11 mouse cellular contexts compared by ENCODE assay signal in genomic region chr4:143300113-143300688, GRCm38 (mm10). TPM values are rescaled to one million over a fixed set of nuclear protein-coding genes. Genes with fewer than 3 reads are reported as not detected.
A peak's percentile ranks its signal among the peaks of the same experiment; 100 is the strongest.
DNase-seq lines count a peak whose midpoint lies in the region; ATAC-seq and TF ChIP-seq lines count a peak whose summit lies in the region.
"Had no signal": no experiment of that assay in that cellular context is flagged by ENCODE, and none has a peak within 500 bp of the region (broad histone marks: within the 10 kb centered on the region; RNA-seq: fewer than 3 reads in every experiment).

No protein-coding gene starts in this region.

- DNase-seq in heart, adult 8-10 months (ENCODE audit: low spot score) = no peak
- DNase-seq in frontal cortex, postnatal 25 days (ENCODE audit: low spot score in 2 of 2) = no peak
- DNase-seq in layer of hippocampus, postnatal 14 days (ENCODE audit: low spot score in 2 of 2) = no peak
- no peak for DNase-seq in left cerebral cortex, postnatal 10 days (ENCODE audit: extremely low spot score in 1 of 2, low spot score in 2 of 2)
- DNase-seq: cerebellum, postnatal 36 days; liver, embryonic 13.5 days had no signal

- peaks cover 42% of the 10 kb centered on the region for H3K4me1 ChIP-seq in heart, embryonic 12.5 days (replicated peaks)
- peaks cover 7% of the 10 kb centered on the region for H3K4me1 ChIP-seq in ES-Bruce4 (ENCODE audit: control insufficient read depth, insufficient read depth, low read length)
- peaks cover 35% of the 10 kb centered on the region for H3K4me1 ChIP-seq in forebrain, embryonic 15.5 days
- H3K4me1 ChIP-seq in limb, embryonic 15.5 days = peaks cover 44% of the 10 kb centered on the region
- H3K4me1 ChIP-seq: liver, embryonic 13.5 days had no signal

- TF ChIP-seq CTCF in ES-Bruce4 (IDR thresholded peaks at IDR 0.05; ENCODE audit: low read depth, low read length) = no peak

- 16% methylated on average over 12 of the region's 12 CpGs for WGBS in heart, embryonic 12.5 days
- WGBS in forebrain, embryonic 15.5 days = 10% methylated on average over 12 of the region's 12 CpGs
- WGBS in limb, embryonic 15.5 days = 7% methylated on average over 12 of the region's 12 CpGs

- intact Hi-C loops in left cerebral cortex, postnatal 10 days (cut with DNase I) = no loop called here

- ATAC-seq in heart, embryonic 12.5 days (ENCODE audit: insufficient number of reproducible peaks, low FRiP score) = no peak
- ATAC-seq in forebrain, embryonic 15.5 days (replicated peaks) = no peak
- ATAC-seq in limb, embryonic 15.5 days (ENCODE audit: insufficient number of reproducible peaks, low FRiP score, low TSS enrichment, low read depth) = no peak

- H3K9ac ChIP-seq in heart, embryonic 12.5 days = peak overlapping the region; percentile 65
- H3K9ac ChIP-seq in ES-Bruce4 (ENCODE audit: low read depth, poor library complexity, severe bottlenecking) = peak overlapping the region; percentile 54
- H3K9ac ChIP-seq in forebrain, embryonic 15.5 days (replicated peaks) = 0 out of 2 replicates have a peak overlapping the region, but pooled peaks have one; percentile 3
- no peak overlapping the region for H3K9ac ChIP-seq in limb, embryonic 15.5 days
- H3K9ac ChIP-seq: liver, embryonic 13.5 days had no signal

- H3K4me3 ChIP-seq in heart, embryonic 12.5 days = peak overlapping the region; percentile 55
- H3K4me3 ChIP-seq in ES-Bruce4 (ENCODE audit: low read depth, low read length) = peak overlapping the region; percentile 84
- peak overlapping the region; percentile 40; the same call in 1 of the 2 replicates for H3K4me3 ChIP-seq in forebrain, embryonic 15.5 days
- peak overlapping the region; percentile 45 for H3K4me3 ChIP-seq in limb, embryonic 15.5 days

- H3K27ac ChIP-seq in heart, embryonic 12.5 days (ENCODE audit: poor library complexity, severe bottlenecking) = no peak overlapping the region; the same call in 1 of the 2 replicates
- peak overlapping the region; percentile 29; the same call in 1 of the 2 replicates for H3K27ac ChIP-seq in ES-Bruce4 (ENCODE audit: insufficient read depth, low read length)
- H3K27ac ChIP-seq in forebrain, embryonic 15.5 days (replicated peaks) = no peak overlapping the region
- H3K27ac ChIP-seq in limb, embryonic 15.5 days = no peak overlapping the region
- H3K27ac ChIP-seq: liver, embryonic 13.5 days had no signal

- no peaks in the 10 kb centered on the region for H3K9me3 ChIP-seq in heart, embryonic 12.5 days (replicated peaks)
- no peaks in the 10 kb centered on the region for H3K9me3 ChIP-seq in ES-Bruce4 (replicated peaks; ENCODE audit: control insufficient read depth, insufficient read depth, low read length, poor library complexity, severe bottlenecking)
- no peaks in the 10 kb centered on the region for H3K9me3 ChIP-seq in forebrain, embryonic 15.5 days
- no peaks in the 10 kb centered on the region for H3K9me3 ChIP-seq in limb, embryonic 15.5 days
- H3K9me3 ChIP-seq: liver, embryonic 13.5 days had no signal

- no peak for TF ChIP-seq EP300 in ES-Bruce4 (IDR thresholded peaks at IDR 0.05; ENCODE audit: insufficient read depth, low read depth, low read length)

- H3K4me2 ChIP-seq in heart, embryonic 12.5 days = peak overlapping the region; percentile 85
- peak overlapping the region; percentile 56 for H3K4me2 ChIP-seq in forebrain, embryonic 15.5 days (replicated peaks)
- H3K4me2 ChIP-seq in limb, embryonic 15.5 days = peak overlapping the region; percentile 65

- no peaks in the 10 kb centered on the region for H3K36me3 ChIP-seq in heart, embryonic 12.5 days
- H3K36me3 ChIP-seq in ES-Bruce4 (ENCODE audit: control insufficient read depth, insufficient read depth, low read length, poor library complexity, severe bottlenecking) = no peaks in the 10 kb centered on the region
- H3K36me3 ChIP-seq in forebrain, embryonic 15.5 days = no peaks in the 10 kb centered on the region
- no peaks in the 10 kb centered on the region for H3K36me3 ChIP-seq in limb, embryonic 15.5 days
- H3K36me3 ChIP-seq: liver, embryonic 13.5 days had no signal

- H3K27me3 ChIP-seq in heart, embryonic 12.5 days (replicated peaks) = peaks cover 29% of the 10 kb centered on the region
- no peaks in the 10 kb centered on the region for H3K27me3 ChIP-seq in ES-Bruce4 (ENCODE audit: control insufficient read depth, insufficient read depth, low read length, poor library complexity, severe bottlenecking)
- no peaks in the 10 kb centered on the region for H3K27me3 ChIP-seq in forebrain, embryonic 15.5 days
- 0 out of 2 replicates have a peak, but pooled peaks cover 2% of the 10 kb centered on the region for H3K27me3 ChIP-seq in limb, embryonic 15.5 days

- TF ChIP-seq POLR2A in ES-Bruce4 (IDR thresholded peaks at IDR 0.05; ENCODE audit: insufficient read depth, low read length) = no peak

RNA-seq across cellular contexts. Expression of gene Pdpn, which starts 0.8 kb away (rescaled TPM):
- polyA plus RNA-seq in heart, embryonic 12.5 days (2016; fragmentation: Nextera tagmentation; extraction: Ambion mirVana) = 28.4 and 28.8 TPM in 2 replicates
- 1 to 10 TPM; 5.0 to 7.2 (median 5.6) TPM for total RNA-seq in heart, adult 8-10 months (2022)
- 179 and 198 TPM in 2 replicates for polyA plus RNA-seq in ES-Bruce4 (2011; ENCODE audit: insufficient read depth, insufficient read length, low read depth, missing spikeins)
- polyA plus RNA-seq in forebrain, embryonic 15.5 days (2015; fragmentation: Nextera tagmentation; extraction: Ambion mirVana) = 49.1 and 54.8 TPM in 2 replicates
- polyA plus RNA-seq in limb, embryonic 15.5 days (2015; fragmentation: Nextera tagmentation; extraction: Ambion mirVana) = 64.0 and 70.4 TPM in 2 replicates
- total RNA-seq in layer of hippocampus, postnatal 14 days (2021) = 10 to 100 TPM; 14.2 to 19.7 TPM
- 10 to 100 TPM; 10.6 to 11.9 TPM for total RNA-seq in left cerebral cortex, postnatal 10 days (2021)
- total RNA-seq: hematopoietic stem cell, adult 5-6 weeks had no signal

RNA-seq across cellular contexts. Expression of gene Lrrc38, which starts 49.4 kb away (rescaled TPM):
- 0.08 TPM in 1 of 2 replicates, not detected in the other for polyA plus RNA-seq in heart, embryonic 12.5 days (2016; fragmentation: Nextera tagmentation; extraction: Ambion mirVana)
- under 1 TPM in 1 of 4 experiments, not detected in 3; 0.14 TPM for total RNA-seq in heart, adult 8-10 months (2022)
- polyA plus RNA-seq in ES-Bruce4 (2011; ENCODE audit: insufficient read depth, insufficient read length, low read depth, missing spikeins) = not detected in 2 replicates
- polyA plus RNA-seq in forebrain, embryonic 15.5 days (2015; fragmentation: Nextera tagmentation; extraction: Ambion mirVana) = 0.13 and 0.23 TPM in 2 replicates
- polyA plus RNA-seq in limb, embryonic 15.5 days (2015; fragmentation: Nextera tagmentation; extraction: Ambion mirVana) = 0.99 and 1.9 TPM in 2 replicates
- under 1 TPM; 0.81 to 0.95 TPM for total RNA-seq in layer of hippocampus, postnatal 14 days (2021)
- under 1 TPM; 0.71 to 0.93 TPM for total RNA-seq in left cerebral cortex, postnatal 10 days (2021)
- total RNA-seq: hematopoietic stem cell, adult 5-6 weeks had no signal
- polyA plus RNA-seq: liver, embryonic 13.5 days had no signal
